In the genomic region with DNA sequence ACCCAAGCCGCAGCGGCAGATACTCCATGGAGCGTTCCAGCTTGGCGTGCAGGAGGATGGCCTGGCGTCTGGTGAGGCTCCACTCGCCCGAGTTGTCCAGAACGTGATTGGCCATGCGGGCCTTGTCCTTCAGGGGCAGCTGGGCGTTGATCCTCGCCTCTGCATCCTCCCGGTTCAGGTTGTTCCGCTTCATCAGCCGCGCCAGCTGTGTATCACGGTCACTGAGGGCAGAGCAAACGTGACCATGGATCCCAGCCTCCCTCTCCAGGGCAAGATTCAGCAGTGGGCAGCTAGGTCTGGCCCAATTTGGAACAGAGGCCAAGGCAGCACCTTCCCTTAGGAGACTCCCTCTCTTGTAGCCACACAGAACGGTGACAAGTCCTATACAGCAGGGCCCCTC, we compare ENCODE assay signal across 24 mouse cellular contexts. TPM values are rescaled to one million over a fixed set of nuclear protein-coding genes. Genes with fewer than 3 reads are reported as not detected.
"Had no signal": no experiment of that assay in that cellular context is flagged by ENCODE, and none has a peak within 500 bp of the region (broad histone marks: within the 10 kb centered on the region; RNA-seq: fewer than 3 reads in every experiment).

No protein-coding gene starts in this region.

- H3K4me2 ChIP-seq: lung, embryonic 14.5 days; neural tube, embryonic 13.5 days; stomach, embryonic 15.5 days had no signal

- ATAC-seq: liver, postnatal 0 days; lung, postnatal 0 days; midbrain, embryonic 16.5 days had no signal

- H3K27ac ChIP-seq: left cerebral cortex, adult 2 months; liver, embryonic 14.5 days; macrophage; neural tube, embryonic 13.5 days; stomach, embryonic 15.5 days had no signal

- DNase-seq: kidney, adult 11 months; kidney, adult 8-10 months; kidney, postnatal 36 days; layer of hippocampus, adult 9-11 months; layer of hippocampus, postnatal 36 days; liver, postnatal 0 days; lung, embryonic 14.5 days; retina, postnatal 1 day; right cerebral cortex, postnatal 25 days; spleen, adult 18-20 months; thymus, postnatal 25 days had no signal

- H3K4me3 ChIP-seq: left cerebral cortex, adult 2 months; myocyte; neural tube, embryonic 13.5 days; stomach, embryonic 15.5 days had no signal

- H3K9ac ChIP-seq: liver, embryonic 14.5 days; liver, postnatal 0 days; lung, embryonic 14.5 days; neural tube, embryonic 13.5 days; stomach, embryonic 15.5 days had no signal

- H3K9me3 ChIP-seq: neural tube, embryonic 13.5 days; stomach, embryonic 15.5 days had no signal

RNA-seq across cellular contexts. Expression of a gene that starts 48.5 kb away (rescaled TPM):
- total RNA-seq: liver, adult 2 months; megakaryocyte, adult 5-6 weeks; monocyte, adult 5-6 weeks; neutrophil, adult 5-6 weeks had no signal
- polyA plus RNA-seq: liver, adult 2 months; macrophage; thymus, postnatal 0 days had no signal
